Mouse (Mus musculus): ENCODE measurements at regions not wholly inside any gene's neighbourhood (a gene's known extent, or its start where the extent isn't known, plus 50 kb on each side); places are given as distances from the start of the nearest gene placed in this dataset.
"Not testable (repeated sequence)": the region's sequence is repeated elsewhere in the genome, so short reads cannot be mapped to it uniquely, and the experiment has no call there.

DNA sequence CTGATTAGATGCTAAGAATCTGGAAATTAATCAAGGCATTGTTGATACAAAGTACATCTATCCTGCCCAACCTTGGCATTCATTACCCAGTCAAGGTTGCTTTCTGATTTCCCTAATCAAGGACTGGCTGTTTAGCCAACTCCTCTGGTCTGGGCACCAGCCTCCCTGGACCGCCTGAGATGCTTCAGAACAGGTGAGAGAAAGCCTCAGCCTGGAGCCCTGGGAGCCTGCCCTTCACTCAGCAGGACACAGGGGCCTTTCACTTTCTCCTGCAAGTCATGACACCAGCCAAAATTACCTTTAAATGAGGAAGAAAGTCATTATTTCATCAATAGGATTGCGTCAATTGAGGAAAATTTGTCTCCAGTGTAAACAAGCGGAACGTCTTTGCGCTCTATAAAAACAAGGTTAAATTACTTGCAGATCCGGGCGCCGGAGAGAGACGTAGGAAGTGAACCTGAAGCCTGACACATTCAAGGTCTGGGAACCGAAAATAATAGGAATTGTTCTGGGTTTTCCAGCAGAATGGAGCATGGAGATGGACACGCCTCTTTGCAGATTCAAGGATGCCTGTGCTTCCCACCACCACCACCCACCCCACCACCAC, 164.4 kb upstream of the Pkdcc start:
- Histone ChIP-seq H3K36me3 (no peaks in the 10 kb centered on the region), H3K9ac (no peak overlapping the region), H3K4me1 (peaks cover 20% of the 10 kb centered on the region), H3K27me3 (no peaks in the 10 kb centered on the region), H3K9me3 (no peaks in the 10 kb centered on the region), H3K4me2 (no peak overlapping the region), H3K4me3 (no peak overlapping the region), H3K27ac (peak overlapping the region; percentile 61; the same call in 1 of the 2 replicates)
- ATAC-seq (ENCODE audit: borderline replicate concordance, extremely low read depth, low FRiP score, low TSS enrichment), result no peak
- 75% methylated on average over 11 of the region's 11 CpGs for WGBS

DNA sequence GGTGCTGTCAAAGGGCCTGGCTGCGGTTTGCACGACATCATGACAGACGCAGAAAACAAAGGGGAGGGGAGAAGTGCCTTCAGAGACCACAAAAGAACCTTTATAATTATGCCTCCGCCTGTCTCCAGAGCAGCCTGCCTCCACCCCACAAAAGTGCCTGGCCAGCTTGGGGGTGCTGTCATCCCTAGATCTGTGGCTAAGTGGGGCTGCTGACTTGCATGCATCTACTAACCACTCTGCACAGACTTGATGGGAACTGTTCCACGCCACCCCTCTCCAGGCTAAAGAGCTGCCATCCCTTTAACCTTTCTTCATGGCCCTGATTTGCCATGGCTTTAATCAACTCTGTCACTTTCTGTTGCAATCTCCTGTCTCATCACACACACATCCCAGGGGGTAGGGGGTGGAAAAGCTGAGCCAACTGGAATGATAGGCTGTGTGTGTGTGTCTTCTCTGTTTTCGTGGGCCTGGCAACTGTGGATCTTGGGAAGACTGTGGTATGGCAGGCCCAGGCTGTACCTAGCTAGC, 162.4 kb upstream of the Pkdcc start:
- H3K4me3 ChIP-seq, result no peak overlapping the region

DNA sequence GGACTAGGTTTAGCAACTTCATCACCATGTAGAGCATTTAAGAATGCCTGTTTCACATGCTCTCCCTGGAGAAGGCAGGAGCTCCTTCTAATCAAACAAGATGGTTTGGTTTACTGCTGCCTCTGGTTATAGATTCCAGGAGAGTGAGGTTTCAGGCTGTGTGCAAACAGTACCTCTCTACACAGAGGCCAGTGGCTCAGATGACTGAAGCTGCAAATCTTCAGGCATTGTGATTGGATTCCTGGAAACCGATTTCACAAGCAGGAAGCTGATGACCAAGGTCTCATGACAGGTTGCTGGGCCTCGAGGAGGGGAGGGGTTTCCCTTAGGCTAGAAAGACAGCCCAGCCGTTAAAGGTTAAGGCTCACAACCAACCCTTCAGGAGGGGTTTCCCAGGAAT, 157.3 kb upstream of the Pkdcc start:
- no peaks in the 10 kb centered on the region for H3K4me1 ChIP-seq
- no peak overlapping the region for H3K4me2 ChIP-seq
- no peak overlapping the region for H3K27ac ChIP-seq
- H3K9ac ChIP-seq, result no peak overlapping the region
- H3K4me3 ChIP-seq, result no peak overlapping the region
- H3K9me3 ChIP-seq, result no peaks in the 10 kb centered on the region
- H3K36me3 ChIP-seq, result no peaks in the 10 kb centered on the region
- no peaks in the 10 kb centered on the region for H3K27me3 ChIP-seq
- WGBS, result 19% methylated on average over 3 of the region's 3 CpGs
- ATAC-seq (ENCODE audit: borderline replicate concordance, extremely low read depth, low FRiP score, low TSS enrichment), result no peak

More for the DNA sequence above, 162.4 kb upstream of the Pkdcc start:
- Histone ChIP-seq H3K4me2 (no peak overlapping the region), H3K4me1 (peaks cover 19% of the 10 kb centered on the region), H3K27me3 (no peaks in the 10 kb centered on the region), H3K9me3 (no peaks in the 10 kb centered on the region), H3K27ac (no peak overlapping the region), H3K9ac (no peak overlapping the region), H3K36me3 (no peaks in the 10 kb centered on the region)
- 60% methylated on average over 6 of the region's 6 CpGs for WGBS
- no peak for ATAC-seq (ENCODE audit: borderline replicate concordance, extremely low read depth, low FRiP score, low TSS enrichment)

DNA sequence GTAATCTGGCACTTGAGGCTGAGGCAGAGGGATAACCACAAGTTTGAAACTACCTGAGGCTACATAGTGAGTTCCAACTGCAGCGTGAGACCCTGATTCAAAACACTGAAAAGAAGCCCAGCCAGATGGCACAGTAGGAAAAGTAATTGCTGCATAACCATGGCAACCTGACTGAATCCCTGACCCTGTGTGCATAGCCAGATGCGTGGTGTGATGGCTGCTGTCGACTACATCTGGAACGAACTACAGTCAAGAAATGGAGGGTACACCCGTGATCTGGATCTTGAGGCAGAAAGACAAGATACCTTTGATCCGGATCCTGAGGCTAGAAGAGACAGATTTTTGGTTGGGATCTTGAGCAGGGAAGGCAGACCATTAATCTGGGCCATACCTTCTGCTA, 153.2 kb upstream of the Pkdcc start:
- no peaks in the 10 kb centered on the region for H3K9me3 ChIP-seq
- ATAC-seq (ENCODE audit: borderline replicate concordance, extremely low read depth, low FRiP score, low TSS enrichment), result no peak
- H3K4me3 ChIP-seq, result no peak overlapping the region
- 0 out of 2 replicates have a peak, but pooled peaks cover 5% of the 10 kb centered on the region for H3K4me1 ChIP-seq
- no peaks in the 10 kb centered on the region for H3K27me3 ChIP-seq
- no peak overlapping the region for H3K4me2 ChIP-seq
- no peaks in the 10 kb centered on the region for H3K36me3 ChIP-seq
- H3K9ac ChIP-seq, result no peak overlapping the region
- no peak overlapping the region for H3K27ac ChIP-seq
- 49% methylated on average over 6 of the region's 6 CpGs for WGBS

DNA sequence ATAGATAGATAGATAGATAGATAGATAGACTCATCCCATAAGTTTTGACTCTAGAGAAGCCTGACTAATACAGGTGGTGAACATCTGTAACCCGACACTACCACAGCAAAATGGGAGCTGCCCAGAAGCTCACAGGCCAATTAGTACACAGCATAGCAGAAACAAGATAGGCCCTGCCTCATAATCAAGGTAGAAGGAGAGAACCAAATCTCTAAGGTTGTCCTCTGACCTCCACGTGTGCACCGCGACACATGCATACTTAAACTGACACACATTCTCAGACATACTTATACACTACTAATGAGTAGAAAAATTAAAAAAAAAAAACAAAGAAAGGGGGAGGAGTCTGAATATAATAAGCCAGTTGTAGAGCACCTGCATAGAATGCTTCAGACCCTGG, 151.2 kb upstream of the Pkdcc start:
- ATAC-seq (ENCODE audit: borderline replicate concordance, extremely low read depth, low FRiP score, low TSS enrichment), result no peak
- H3K4me2 ChIP-seq, result peak overlapping the region; percentile 26; the same call in 1 of the 2 replicates
- no peaks in the 10 kb centered on the region for H3K9me3 ChIP-seq
- 33% methylated on average over 4 of the region's 4 CpGs for WGBS
- no peaks in the 10 kb centered on the region for H3K27me3 ChIP-seq
- no peak overlapping the region for H3K4me3 ChIP-seq
- no peak overlapping the region for H3K27ac ChIP-seq
- no peak overlapping the region for H3K9ac ChIP-seq
- no peaks in the 10 kb centered on the region for H3K36me3 ChIP-seq
- H3K4me1 ChIP-seq, result 0 out of 2 replicates have a peak, but pooled peaks cover 5% of the 10 kb centered on the region

DNA sequence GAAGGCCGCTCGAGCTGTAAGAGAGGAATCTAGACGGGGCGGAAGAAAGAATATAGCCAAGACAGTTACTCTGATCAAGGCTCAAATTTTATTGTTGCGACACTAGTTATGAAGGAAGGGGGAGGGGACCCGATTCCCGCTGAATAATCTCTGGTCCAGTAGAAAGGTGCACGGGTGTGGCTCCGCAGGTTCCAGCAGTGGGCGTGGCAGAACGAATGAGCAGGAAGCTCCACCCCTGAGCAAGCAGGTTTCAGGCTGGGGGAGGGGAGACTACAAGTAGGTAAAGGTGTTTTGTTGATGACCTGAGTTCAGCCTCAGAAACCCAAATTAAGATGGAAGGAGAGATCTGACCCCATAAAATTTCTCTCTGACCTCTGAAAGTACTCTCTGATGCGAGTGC, 150.7 kb upstream of the Pkdcc start:
- not testable (repeated sequence) for H3K9me3 ChIP-seq; H3K4me1 ChIP-seq; H3K27ac ChIP-seq; H3K9ac ChIP-seq; H3K27me3 ChIP-seq; ATAC-seq (ENCODE audit: borderline replicate concordance, extremely low read depth, low FRiP score, low TSS enrichment); H3K4me3 ChIP-seq; H3K36me3 ChIP-seq
- 22% methylated on average over 12 of the region's 12 CpGs for WGBS
- H3K4me2 ChIP-seq, result peak overlapping the region; percentile 26; the same call in 1 of the 2 replicates

DNA sequence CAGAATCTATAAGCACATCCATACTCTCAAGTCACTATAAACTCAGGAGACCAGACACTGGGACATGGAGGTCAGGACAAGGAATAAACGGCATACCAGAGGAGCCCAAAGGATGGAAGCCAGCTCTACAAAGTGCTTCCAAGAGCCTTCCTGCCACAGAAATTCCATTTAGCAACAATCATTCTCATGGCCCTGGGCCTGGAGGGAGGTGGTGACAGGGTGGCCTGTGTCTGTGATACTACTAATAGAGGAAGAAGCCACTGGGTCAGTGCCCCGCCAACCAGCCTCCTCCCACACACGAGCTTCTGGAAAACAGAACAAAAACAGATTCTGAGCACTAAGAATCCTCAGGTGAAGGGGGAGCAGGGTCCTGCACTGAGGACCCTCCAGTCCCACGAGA, 145.8 kb upstream of the Pkdcc start:
- no peaks in the 10 kb centered on the region for H3K36me3 ChIP-seq
- ATAC-seq (ENCODE audit: borderline replicate concordance, extremely low read depth, low FRiP score, low TSS enrichment), result no peak
- no peak overlapping the region for H3K4me2 ChIP-seq
- H3K4me3 ChIP-seq, result no peak overlapping the region
- H3K27me3 ChIP-seq, result no peaks in the 10 kb centered on the region
- 55% methylated on average over 4 of the region's 4 CpGs for WGBS
- peaks cover 10% of the 10 kb centered on the region; the same call in 1 of the 2 replicates for H3K4me1 ChIP-seq
- no peak overlapping the region for H3K9ac ChIP-seq
- H3K9me3 ChIP-seq, result no peaks in the 10 kb centered on the region
- H3K27ac ChIP-seq, result no peak overlapping the region

DNA sequence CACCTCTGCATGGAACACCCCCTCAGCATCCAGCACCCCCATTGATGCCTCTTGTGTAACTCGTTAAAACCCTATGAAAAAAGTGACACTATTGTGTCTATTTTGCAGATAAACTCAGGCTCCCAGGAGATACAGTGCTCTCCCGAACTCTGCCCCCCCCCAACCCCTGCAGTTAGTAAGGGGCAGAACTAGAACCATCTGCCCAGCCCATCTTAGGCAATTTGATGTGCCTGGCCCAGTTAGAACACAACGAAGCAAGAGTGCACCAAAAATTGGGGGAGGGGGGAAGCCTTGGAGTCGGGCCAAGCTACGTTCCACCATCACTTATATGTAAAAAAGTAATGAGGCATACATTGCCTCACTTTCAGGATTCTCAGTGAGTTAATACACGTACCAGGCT, 143.3 kb upstream of the Pkdcc start:
- peaks cover 11% of the 10 kb centered on the region for H3K4me1 ChIP-seq
- 47% methylated on average over 6 of the region's 6 CpGs for WGBS
- peak; percentile 56; the same call in 1 of the 2 replicates for ATAC-seq (ENCODE audit: borderline replicate concordance, extremely low read depth, low FRiP score, low TSS enrichment)
- H3K4me2 ChIP-seq, result no peak overlapping the region
- H3K9me3 ChIP-seq, result no peaks in the 10 kb centered on the region
- H3K27me3 ChIP-seq, result no peaks in the 10 kb centered on the region
- H3K27ac ChIP-seq, result no peak overlapping the region
- no peak overlapping the region for H3K4me3 ChIP-seq
- H3K36me3 ChIP-seq, result no peaks in the 10 kb centered on the region
- no peak overlapping the region for H3K9ac ChIP-seq

DNA sequence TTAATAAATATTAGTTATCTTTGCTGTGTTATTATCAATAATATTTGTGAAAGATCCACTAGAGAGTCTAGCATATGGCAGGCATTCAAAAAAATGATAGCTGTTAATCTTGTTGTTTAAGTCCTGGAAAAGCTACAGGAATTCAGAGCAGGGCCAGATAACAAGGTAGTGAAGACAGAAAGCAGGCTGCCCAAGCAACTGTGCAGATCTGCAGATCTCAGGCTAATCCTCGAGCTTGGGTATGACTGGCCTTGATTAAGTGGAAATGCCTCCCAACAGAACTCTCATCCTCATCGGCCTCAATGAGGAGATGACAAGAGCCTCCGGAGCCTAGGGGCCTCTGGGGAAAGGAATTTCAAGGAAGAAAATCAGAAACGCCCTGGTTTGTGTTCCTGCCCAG, 142.9 kb upstream of the Pkdcc start:
- Histone ChIP-seq H3K27ac (no peak overlapping the region), H3K4me3 (no peak overlapping the region), H3K4me1 (peaks cover 11% of the 10 kb centered on the region), H3K9ac (no peak overlapping the region), H3K27me3 (no peaks in the 10 kb centered on the region), H3K36me3 (no peaks in the 10 kb centered on the region), H3K9me3 (no peaks in the 10 kb centered on the region), H3K4me2 (no peak overlapping the region)
- ATAC-seq (ENCODE audit: borderline replicate concordance, extremely low read depth, low FRiP score, low TSS enrichment), result 0 out of 2 replicates have a peak, but pooled peaks have one; percentile 28
- 26% methylated on average over 4 of the region's 4 CpGs for WGBS

DNA sequence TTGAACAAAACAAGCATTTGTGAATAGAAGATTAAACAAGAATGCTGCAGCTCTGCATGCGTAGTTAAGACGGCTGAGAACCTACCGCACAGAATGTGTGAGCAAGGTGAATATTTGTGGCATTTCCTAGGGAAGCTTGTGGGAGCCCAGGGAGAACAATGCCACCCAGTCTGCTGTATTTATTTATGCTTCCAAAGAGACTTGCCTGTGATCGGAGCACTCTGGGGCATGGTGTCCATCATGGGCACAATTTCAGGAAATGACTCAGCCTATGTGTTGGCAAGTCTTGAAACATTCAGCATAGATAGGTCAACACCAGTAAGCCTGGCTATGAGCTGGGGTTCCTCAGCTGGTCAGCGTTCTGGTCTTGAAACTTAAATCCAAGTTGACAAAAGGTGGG, 140.2 kb upstream of the Pkdcc start:
- 41% methylated on average over 5 of the region's 5 CpGs for WGBS
- no peak overlapping the region for H3K4me2 ChIP-seq
- no peak overlapping the region for H3K9ac ChIP-seq
- no peaks in the 10 kb centered on the region for H3K9me3 ChIP-seq
- ATAC-seq (ENCODE audit: borderline replicate concordance, extremely low read depth, low FRiP score, low TSS enrichment), result no peak
- H3K27me3 ChIP-seq, result no peaks in the 10 kb centered on the region
- H3K4me1 ChIP-seq, result peaks cover 27% of the 10 kb centered on the region
- no peaks in the 10 kb centered on the region for H3K36me3 ChIP-seq
- no peak overlapping the region; the same call in 1 of the 2 replicates for H3K27ac ChIP-seq
- no peak overlapping the region for H3K4me3 ChIP-seq

DNA sequence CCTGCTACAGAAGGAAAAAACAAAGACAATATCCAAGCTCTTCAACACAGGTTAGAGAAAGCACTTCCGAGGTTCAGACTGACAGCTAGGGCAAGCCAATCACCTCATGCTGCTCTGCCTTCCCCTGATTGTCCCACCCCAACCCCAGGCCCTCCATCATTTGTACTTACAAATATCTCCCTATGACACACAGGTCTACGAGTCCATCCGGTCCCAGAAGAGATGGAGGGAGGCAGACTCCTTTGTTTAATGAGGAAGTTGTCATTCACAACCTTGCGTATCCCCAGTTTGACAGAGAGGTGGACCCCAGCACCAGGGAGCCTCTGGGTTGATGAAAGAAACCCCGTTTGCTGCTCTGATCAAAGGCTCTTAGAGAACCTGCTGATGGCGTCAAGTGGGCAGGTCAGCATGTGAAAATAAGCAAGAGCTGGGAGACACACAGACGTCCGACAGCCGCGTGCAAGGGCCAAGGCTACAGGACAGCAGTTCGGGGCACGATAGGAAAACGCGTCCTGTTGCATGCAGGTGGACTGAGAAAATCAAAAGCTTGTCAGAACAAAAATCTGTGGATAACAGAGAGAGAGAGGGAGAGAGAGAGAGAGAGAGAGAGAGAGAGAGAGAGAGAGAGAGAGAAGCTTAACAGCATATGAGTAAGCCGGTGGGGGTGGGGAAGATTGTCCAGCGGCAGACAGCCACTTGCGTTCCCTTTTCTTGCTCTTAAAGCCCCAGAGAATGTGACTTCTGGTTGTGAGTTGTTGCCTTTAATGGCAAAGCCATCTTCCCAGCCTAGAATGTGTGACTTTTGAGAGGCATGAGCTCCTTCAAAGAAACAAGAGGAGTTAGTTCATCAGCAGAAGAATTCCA, 137.1 kb upstream of the Pkdcc start:
- Histone ChIP-seq H3K9me3 (no peaks in the 10 kb centered on the region), H3K4me2 (peak overlapping the region; percentile 4; the same call in 1 of the 2 replicates), H3K36me3 (no peaks in the 10 kb centered on the region), H3K4me1 (peaks cover 33% of the 10 kb centered on the region), H3K9ac (no peak overlapping the region), H3K27ac (peak overlapping the region; percentile 25; the same call in 1 of the 2 replicates), H3K27me3 (no peaks in the 10 kb centered on the region), H3K4me3 (no peak overlapping the region)
- 20% methylated on average over 17 of the region's 17 CpGs for WGBS
- ATAC-seq (ENCODE audit: borderline replicate concordance, extremely low read depth, low FRiP score, low TSS enrichment), result no peak

All from lung, embryonic 15.5 days (tissue).